In the genomic region with DNA sequence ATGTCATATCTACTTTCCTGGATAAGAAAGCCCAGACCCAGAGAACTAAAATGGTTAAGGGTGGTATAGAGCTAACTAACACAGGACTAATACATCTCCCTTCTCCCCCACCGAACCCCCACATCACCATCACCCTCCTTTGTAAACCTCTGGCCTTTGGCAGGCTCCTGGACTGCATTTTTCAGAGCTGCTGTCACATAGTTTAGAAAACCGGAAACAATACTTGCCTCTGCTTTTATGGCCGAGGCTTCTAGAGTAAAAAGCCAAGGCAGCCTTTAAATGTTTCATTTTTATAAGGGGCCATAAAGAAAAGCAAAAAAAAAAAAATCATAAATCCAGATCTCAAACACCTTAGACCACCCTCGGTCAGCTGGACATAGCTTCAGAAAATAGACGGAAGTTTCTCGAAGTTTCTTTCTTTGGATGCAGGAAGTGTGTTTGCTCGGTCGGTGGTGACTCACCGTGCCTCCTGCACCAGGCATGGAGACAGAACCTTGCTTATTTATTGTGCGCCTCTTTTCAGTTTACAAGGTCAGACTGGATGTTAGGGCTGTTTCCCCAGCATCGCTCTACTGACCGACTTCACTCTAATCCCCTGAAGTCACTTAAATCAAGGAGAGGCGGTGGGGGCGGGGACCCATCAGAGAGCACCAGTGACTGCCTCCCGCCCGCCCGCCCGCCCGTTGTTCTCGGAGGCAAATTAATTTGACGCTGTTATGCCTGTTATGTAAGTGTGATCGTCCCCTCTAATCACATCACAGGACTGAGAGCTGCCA, we compare ENCODE assay signal across 9 mouse cellular contexts.
DNase-seq lines count a peak whose midpoint lies in the region; ATAC-seq and TF ChIP-seq lines count a peak whose summit lies in the region.
"Had no signal": no experiment of that assay in that cellular context is flagged by ENCODE, and none has a peak within 500 bp of the region (broad histone marks: within the 10 kb centered on the region; RNA-seq: fewer than 3 reads in every experiment).

No protein-coding gene starts in this region.

- no peaks in the 10 kb centered on the region for H3K9me3 ChIP-seq in forebrain, embryonic 16.5 days (ENCODE audit: control insufficient read depth, low read length)
- no peaks in the 10 kb centered on the region for H3K9me3 ChIP-seq in lung, embryonic 15.5 days

- H3K36me3 ChIP-seq in forebrain, embryonic 16.5 days (ENCODE audit: control insufficient read depth, insufficient read depth) = no peaks in the 10 kb centered on the region
- H3K36me3 ChIP-seq in lung, embryonic 15.5 days = no peaks in the 10 kb centered on the region

- H3K27ac ChIP-seq in brown adipose tissue, adult 24 weeks (replicated peaks; ENCODE audit: low read depth, low read length) = peak overlapping the region; percentile 28
- H3K27ac ChIP-seq in forebrain, embryonic 16.5 days (ENCODE audit: low read length) = no peak overlapping the region
- H3K27ac ChIP-seq in layer of hippocampus, adult 2 months = peak overlapping the region; percentile 78
- H3K27ac ChIP-seq in lung, embryonic 15.5 days = 0 out of 2 replicates have a peak overlapping the region, but pooled peaks have one; percentile 10
- H3K27ac ChIP-seq in olfactory bulb, adult 2 months (ENCODE audit: insufficient read depth, low read depth, low read length) = no peak overlapping the region

- peak; percentile 38 for ATAC-seq in forebrain, embryonic 16.5 days
- peak; percentile 25 to 54; a peak in 2 of 4 replicates for ATAC-seq in hematopoietic stem cell, adult 5-6 weeks (replicated peaks in 1 of 2; ENCODE audit: insufficient read depth in 1 of 2, low FRiP score in 2 of 2, low TSS enrichment in 1 of 2, low read depth in 1 of 2, poor library complexity in 2 of 2, severe bottlenecking in 2 of 2)
- no peak for ATAC-seq in lung, embryonic 15.5 days (ENCODE audit: borderline replicate concordance, extremely low read depth, low FRiP score, low TSS enrichment)

- peak overlapping the region; percentile 53 for H3K4me3 ChIP-seq in brown adipose tissue, adult 24 weeks (ENCODE audit: insufficient read depth, low read depth, low read length)
- H3K4me3 ChIP-seq in forebrain, embryonic 16.5 days (replicated peaks; ENCODE audit: low read length) = peak overlapping the region; percentile 31
- H3K4me3 ChIP-seq in layer of hippocampus, adult 2 months = peak overlapping the region; percentile 33
- peak overlapping the region; percentile 24 for H3K4me3 ChIP-seq in lung, embryonic 15.5 days
- H3K4me3 ChIP-seq in olfactory bulb, adult 2 months (ENCODE audit: insufficient read depth, low read depth, low read length) = peak overlapping the region; percentile 26
- H3K4me3 ChIP-seq: erythroblast, embryonic 14.5 days had no signal

- no peaks in the 10 kb centered on the region for H3K27me3 ChIP-seq in forebrain, embryonic 16.5 days (replicated peaks; ENCODE audit: control insufficient read depth, insufficient read depth, low read length)
- H3K27me3 ChIP-seq in lung, embryonic 15.5 days = no peaks in the 10 kb centered on the region

- TF ChIP-seq POLR2A in olfactory bulb, adult 2 months (IDR thresholded peaks at IDR 0.05; ENCODE audit: insufficient read depth, low read depth, low read length) = no peak

- peak overlapping the region; percentile 53 for H3K4me2 ChIP-seq in forebrain, embryonic 16.5 days (ENCODE audit: low read length)
- peak overlapping the region; percentile 65 for H3K4me2 ChIP-seq in lung, embryonic 15.5 days

- 10% methylated on average over 22 of the region's 22 CpGs for WGBS in forebrain, embryonic 16.5 days
- 4% methylated on average over 22 of the region's 22 CpGs for WGBS in lung, embryonic 15.5 days
- 6% methylated on average over 22 of the region's 22 CpGs for WGBS in olfactory bulb, adult 2 months

- peak; percentile 86 for DNase-seq in Muller cell, postnatal 12 days (ENCODE audit: inconsistent ontology term)
- DNase-seq in layer of hippocampus, adult 2 months (ENCODE audit: low spot score in 2 of 2) = peak; percentile 44
- no peak for DNase-seq in adipocyte (ENCODE audit: low spot score)

- TF ChIP-seq CTCF in layer of hippocampus, adult 2 months (conservative IDR thresholded peaks at IDR 0.05) = no peak
- TF ChIP-seq CTCF in olfactory bulb, adult 2 months (IDR thresholded peaks at IDR 0.05; ENCODE audit: insufficient read depth, low read depth, low read length) = no peak

- 0 out of 2 replicates have a peak overlapping the region, but pooled peaks have one; percentile 30 for H3K9ac ChIP-seq in forebrain, embryonic 16.5 days (replicated peaks; ENCODE audit: low read depth, low read length)
- no peak overlapping the region for H3K9ac ChIP-seq in lung, embryonic 15.5 days

- H3K4me1 ChIP-seq in brown adipose tissue, adult 24 weeks (ENCODE audit: control insufficient read depth, insufficient read depth, insufficient read length, low read length) = peaks cover 2% of the 10 kb centered on the region; the same call in 1 of the 2 replicates
- H3K4me1 ChIP-seq in forebrain, embryonic 16.5 days (replicated peaks; ENCODE audit: control insufficient read depth, insufficient read depth, low read length) = peaks cover 11% of the 10 kb centered on the region
- peaks cover 18% of the 10 kb centered on the region for H3K4me1 ChIP-seq in lung, embryonic 15.5 days
- peaks cover 5% of the 10 kb centered on the region for H3K4me1 ChIP-seq in olfactory bulb, adult 2 months (ENCODE audit: control insufficient read depth, insufficient read depth, low read length)

Comparison
In these comparisons a context has a peak if more than half of its experiments do, and no peak if none do; other contexts are left out.
1. H3K27ac ChIP-seq: peak in brown adipose tissue, adult 24 weeks (single experiment), layer of hippocampus, adult 2 months (single experiment) and lung, embryonic 15.5 days (single experiment); none in forebrain, embryonic 16.5 days (single experiment) and olfactory bulb, adult 2 months (single experiment).
2. Peak in every context shown above with its lines, with median percentiles within 50 percentile points of each other: H3K4me3 ChIP-seq.